Mouse (Mus musculus) yolk sac, embryonic 10.5 days (tissue): Measurements from ENCODE around the gene Sema7a.

Experiments used
- DNase-seq: peaks from one replicate; pipeline ENCODE4 v3.0.0-alpha.2; 2017; ENCODE audit warnings: low spot score

The Sema7a gene

GRCm38 (mm10) chr9:57959886-57960866 is 20.3 kb downstream of the Sema7a start:
- no peak for DNase-seq

GRCm38 (mm10) chr9:57961226-57961625 is 21.3 kb downstream of the Sema7a start:
- DNase-seq, result no peak

- DNase-seq, result no peak
Observed at GRCm38 (mm10) chr9:57961863-57962778, 22.2 kb downstream of the Sema7a start.

- no peak for DNase-seq
Observed at GRCm38 (mm10) chr9:57963249-57963997, 23.5 kb downstream of the Sema7a start.

- DNase-seq, result no peak
Observed at GRCm38 (mm10) chr9:57963998-57964395, 24.1 kb downstream of the Sema7a start.

- DNase-seq, result no peak
Observed at GRCm38 (mm10) chr9:57964528-57965250, 24.8 kb downstream of the Sema7a start.

- no peak for DNase-seq
Observed at GRCm38 (mm10) chr9:57965281-57966185, 25.6 kb downstream of the Sema7a start.

- DNase-seq, result no peak
Observed at GRCm38 (mm10) chr9:57967237-57967960, 27.5 kb downstream of the Sema7a start.

- DNase-seq, result no peak
Observed at GRCm38 (mm10) chr9:57968166-57968771, 28.4 kb downstream of the Sema7a start.

GRCm38 (mm10) chr9:57968783-57969542 is 29.1 kb downstream of the Sema7a start:
- DNase-seq, result peak; percentile 49

- DNase-seq, result no peak
Observed at GRCm38 (mm10) chr9:57969736-57970495, 30.0 kb downstream of the Sema7a start.

GRCm38 (mm10) chr9:57971413-57971812 is 31.5 kb downstream of the Sema7a start:
- no peak for DNase-seq

GRCm38 (mm10) chr9:57972141-57972591 is 32.3 kb downstream of the Sema7a start:
- DNase-seq, result no peak

GRCm38 (mm10) chr9:57972776-57973439 is 33.0 kb downstream of the Sema7a start:
- DNase-seq, result no peak

- no peak for DNase-seq
Observed at GRCm38 (mm10) chr9:57973440-57974066, 33.6 kb downstream of the Sema7a start.

GRCm38 (mm10) chr9:57974221-57974620 is 34.3 kb downstream of the Sema7a start:
- DNase-seq, result no peak
